ENCODE assay signal across 9 mouse cellular contexts in the genomic region with DNA sequence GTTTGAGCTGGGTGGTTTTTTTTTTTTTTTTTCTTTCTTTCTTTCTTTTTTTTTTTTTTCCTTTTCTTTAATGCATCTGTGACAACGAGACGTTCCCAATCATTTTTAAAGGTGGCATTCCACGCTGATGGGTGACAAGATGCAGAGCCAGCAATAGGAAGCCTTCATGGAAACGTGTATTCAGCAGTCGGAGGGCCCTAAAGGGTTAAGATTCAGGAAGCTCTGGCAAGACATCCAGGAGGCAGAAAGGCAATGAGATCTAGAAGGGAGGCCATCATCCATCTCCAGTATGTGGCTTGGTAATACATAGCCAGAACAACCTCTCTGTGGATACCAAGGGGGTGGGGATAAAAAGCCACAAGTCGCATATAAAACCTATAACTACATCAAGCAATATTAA.
DNase-seq lines count a peak whose midpoint lies in the region; ATAC-seq and TF ChIP-seq lines count a peak whose summit lies in the region.
"Had no signal": no experiment of that assay in that cellular context is flagged by ENCODE, and none has a peak within 500 bp of the region (broad histone marks: within the 10 kb centered on the region; RNA-seq: fewer than 3 reads in every experiment).

No protein-coding gene starts in this region.

- H3K36me3 ChIP-seq in embryonic facial prominence, embryonic 10.5 days (replicated peaks): no peaks in the 10 kb centered on the region
- no peaks in the 10 kb centered on the region for H3K36me3 ChIP-seq in intestine, postnatal 0 days (ENCODE audit: control insufficient read depth, insufficient read depth)
- no peaks in the 10 kb centered on the region for H3K36me3 ChIP-seq in neural tube, embryonic 15.5 days

- peaks cover 47% of the 10 kb centered on the region for H3K4me1 ChIP-seq in embryonic facial prominence, embryonic 10.5 days
- no peaks in the 10 kb centered on the region for H3K4me1 ChIP-seq in intestine, postnatal 0 days (replicated peaks; ENCODE audit: control insufficient read depth, insufficient read depth, low read length)
- H3K4me1 ChIP-seq in neural tube, embryonic 15.5 days: peaks cover 26% of the 10 kb centered on the region

- intact Hi-C loops in left cerebral cortex, adult 2 months (cut with DNase I): loop anchor here (2.0 to 5.0 kb wide), 5 partner anchors 45 to 547 kb away; no protein-coding TSS in a partner anchor

- H3K27me3 ChIP-seq in embryonic facial prominence, embryonic 10.5 days (replicated peaks; ENCODE audit: low read depth, poor library complexity, severe bottlenecking): no peaks in the 10 kb centered on the region; the same call in 1 of the 2 replicates
- H3K27me3 ChIP-seq in intestine, postnatal 0 days (replicated peaks; ENCODE audit: control insufficient read depth, insufficient read depth, low read length): peaks cover 7% of the 10 kb centered on the region; the same call in 1 of the 2 replicates
- no peaks in the 10 kb centered on the region for H3K27me3 ChIP-seq in neural tube, embryonic 15.5 days (replicated peaks)

- 9% methylated on average over 6 of the region's 6 CpGs for WGBS in embryonic facial prominence, embryonic 10.5 days
- WGBS in intestine, postnatal 0 days: 20% methylated on average over 6 of the region's 6 CpGs
- WGBS in neural tube, embryonic 15.5 days: 6% methylated on average over 6 of the region's 6 CpGs

- ATAC-seq in intestine, postnatal 0 days: no peak
- ATAC-seq in neural tube, embryonic 15.5 days (ENCODE audit: low FRiP score): peak; percentile 40
- ATAC-seq in megakaryocyte-erythroid progenitor cell, adult 5-6 weeks (replicated peaks; ENCODE audit: low FRiP score, low TSS enrichment, poor library complexity, severe bottlenecking): no peak

- no peak for DNase-seq in left cerebral cortex, adult 2 months (ENCODE audit: extremely low spot score in 1 of 2, low spot score in 2 of 2)
- DNase-seq in left cerebral cortex, adult 8-10 months (ENCODE audit: low spot score in 2 of 2): no peak
- peak; percentile 29 for DNase-seq in embryonic facial prominence, embryonic 10.5 days (ENCODE audit: low spot score)
- DNase-seq in layer of hippocampus, adult 18-20 months (ENCODE audit: low spot score in 2 of 2): no peak
- no peak for DNase-seq in adrenal gland, postnatal 4 days (ENCODE audit: low spot score in 2 of 2)

- TF ChIP-seq CTCF in left cerebral cortex, adult 2 months (IDR thresholded peaks at IDR 0.05): no peak
- TF ChIP-seq CTCF in intestine, postnatal 0 days (IDR thresholded peaks at IDR 0.05; ENCODE audit: low read depth): no peak

- H3K9ac ChIP-seq in intestine, postnatal 0 days (ENCODE audit: low read depth, low read length): peak overlapping the region; percentile 62; the same call in 1 of the 2 replicates
- peak overlapping the region; percentile 90 for H3K9ac ChIP-seq in neural tube, embryonic 15.5 days (replicated peaks)

- H3K4me3 ChIP-seq in left cerebral cortex, adult 2 months: peak overlapping the region; percentile 85
- peak overlapping the region; percentile 91 for H3K4me3 ChIP-seq in embryonic facial prominence, embryonic 10.5 days
- peak overlapping the region; percentile 65 for H3K4me3 ChIP-seq in intestine, postnatal 0 days (ENCODE audit: low read depth, low read length)
- peak overlapping the region; percentile 85 for H3K4me3 ChIP-seq in neural tube, embryonic 15.5 days (replicated peaks)

- H3K4me2 ChIP-seq in intestine, postnatal 0 days (replicated peaks; ENCODE audit: low read depth): peak overlapping the region; percentile 97
- H3K4me2 ChIP-seq in neural tube, embryonic 15.5 days: peak overlapping the region; percentile 83

- no peaks in the 10 kb centered on the region for H3K9me3 ChIP-seq in embryonic facial prominence, embryonic 10.5 days
- H3K9me3 ChIP-seq in intestine, postnatal 0 days (ENCODE audit: control insufficient read depth): no peaks in the 10 kb centered on the region
- no peaks in the 10 kb centered on the region for H3K9me3 ChIP-seq in neural tube, embryonic 15.5 days (replicated peaks)

- H3K27ac ChIP-seq in left cerebral cortex, adult 2 months: peak overlapping the region; percentile 99
- peak overlapping the region; percentile 98 for H3K27ac ChIP-seq in embryonic facial prominence, embryonic 10.5 days (replicated peaks)
- H3K27ac ChIP-seq in intestine, postnatal 0 days (ENCODE audit: low read depth, low read length): no peak overlapping the region
- H3K27ac ChIP-seq in neural tube, embryonic 15.5 days (replicated peaks): peak overlapping the region; percentile 98
- H3K27ac ChIP-seq: macrophage had no signal
